Mouse (Mus musculus): ENCODE results near the gene Dgcr2.

The Dgcr2 gene

DNA sequence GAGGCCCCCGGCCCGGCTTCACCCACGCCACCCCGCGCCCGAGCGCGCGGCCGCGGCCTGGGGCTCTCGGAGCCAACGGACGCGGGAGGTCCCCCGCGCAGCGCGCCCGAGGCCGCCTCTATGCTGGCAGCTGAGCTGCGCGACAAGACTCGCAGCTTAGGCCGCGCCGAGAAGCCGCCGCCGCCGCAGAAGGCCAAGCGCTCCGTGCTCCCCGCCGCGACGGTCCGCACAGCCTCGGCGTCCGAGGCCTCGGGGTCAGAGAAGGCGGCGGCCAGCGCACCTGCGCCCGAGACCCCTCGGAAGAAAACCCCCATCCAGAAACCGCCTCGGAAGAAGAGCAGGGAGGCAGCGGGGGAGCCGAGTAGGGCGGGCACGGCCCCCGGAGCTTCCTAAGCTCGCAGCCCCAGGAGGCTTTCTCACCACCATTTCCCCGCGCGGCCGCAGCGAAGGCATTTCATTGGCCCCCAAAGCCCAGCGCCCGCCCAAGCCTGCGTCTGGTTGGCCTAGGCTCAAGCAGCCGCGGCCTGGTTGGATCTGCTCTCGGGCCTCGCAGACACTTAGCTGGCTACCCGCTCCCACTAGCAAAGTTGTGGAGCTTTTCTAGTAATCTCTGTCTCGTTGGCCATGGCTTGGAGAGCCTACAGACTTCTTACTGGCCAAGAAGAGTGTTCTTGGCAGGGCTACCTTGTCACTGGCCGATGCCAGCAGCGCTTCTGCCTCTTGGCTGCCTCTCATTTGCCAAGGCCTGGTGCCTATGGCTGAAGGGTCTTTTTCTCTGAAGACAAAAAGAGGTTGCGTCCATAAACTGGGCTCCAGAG lies 91.0 kb downstream of the Dgcr2 start:
- peak; percentile 53 for DNase-seq (ENCODE audit: low spot score)

DNA sequence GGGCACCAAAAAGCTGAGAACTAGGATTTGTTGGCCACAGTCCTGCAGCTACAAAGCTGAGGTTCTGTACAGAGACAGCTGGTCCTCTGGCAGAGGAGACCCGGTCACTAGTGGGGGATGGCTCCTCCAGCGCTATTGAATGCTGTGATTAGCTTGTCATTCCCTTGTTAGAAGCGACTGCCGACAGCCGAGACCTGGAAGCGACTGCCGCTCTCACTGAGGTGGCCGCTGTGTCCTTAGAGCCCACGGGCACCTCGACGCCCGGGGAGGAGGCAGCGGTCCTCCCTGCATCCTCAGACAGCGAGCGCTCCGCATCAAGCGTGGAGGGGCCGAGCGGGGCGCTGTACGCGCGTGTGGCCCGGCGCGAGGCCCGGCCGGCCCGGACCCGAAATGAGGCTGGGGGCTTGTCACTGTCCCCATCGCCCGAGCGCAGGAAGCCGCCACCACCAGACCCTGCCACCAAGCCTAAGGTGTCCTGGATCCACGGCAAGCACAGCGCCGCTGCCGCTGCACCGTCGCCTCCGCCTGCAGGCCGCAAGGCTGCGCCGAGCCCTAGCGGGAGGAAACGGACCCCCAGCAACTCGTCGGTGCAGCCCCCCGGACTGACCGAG lies 91.7 kb downstream of the Dgcr2 start:
- DNase-seq (ENCODE audit: low spot score), result no peak

DNA sequence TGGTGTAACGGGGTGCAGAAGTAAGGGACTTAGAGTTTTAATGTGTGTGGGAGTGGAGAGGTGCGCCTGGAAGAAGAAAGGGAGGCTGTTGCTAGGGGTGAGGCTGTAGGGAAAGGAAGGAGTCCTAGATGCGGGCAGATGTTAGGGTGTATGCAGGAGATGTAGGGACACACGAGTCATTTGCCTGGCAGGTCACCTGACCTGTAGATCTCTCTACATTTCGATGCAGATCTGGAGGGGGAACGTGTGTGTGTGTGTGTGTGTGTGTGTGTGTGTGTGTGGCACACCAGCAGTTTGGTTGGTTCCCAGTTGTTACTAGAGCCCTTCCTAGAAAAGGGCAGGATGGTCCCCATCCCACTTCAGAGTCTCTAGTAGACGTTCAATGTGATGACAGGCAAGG lies 93.4 kb downstream of the Dgcr2 start:
- no peak for DNase-seq (ENCODE audit: low spot score)

DNA sequence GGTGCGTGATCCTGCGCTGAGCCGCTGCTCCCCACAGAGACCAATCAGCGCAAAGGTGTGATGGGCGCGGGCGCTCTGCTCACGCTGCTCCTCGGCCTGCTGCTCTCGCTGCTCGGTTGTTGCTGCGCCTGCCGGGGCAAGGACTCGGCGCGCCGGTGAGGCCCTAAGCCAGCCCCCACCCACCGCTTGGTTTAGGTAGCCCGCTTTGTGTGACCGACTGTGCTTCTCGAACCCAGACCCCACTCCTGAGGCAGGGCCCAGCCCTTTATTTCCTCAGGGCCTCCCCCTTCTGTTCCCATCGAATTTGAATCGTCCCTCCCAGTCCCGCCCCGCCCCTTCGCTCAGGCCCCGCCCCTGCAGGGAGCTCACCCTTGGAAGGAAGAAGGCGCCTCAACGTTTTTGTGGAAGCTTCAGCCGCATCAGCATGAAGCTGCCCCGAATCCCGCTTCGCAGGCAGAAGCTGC lies 93.9 kb downstream of the Dgcr2 start:
- no peak for DNase-seq (ENCODE audit: low spot score)

DNA sequence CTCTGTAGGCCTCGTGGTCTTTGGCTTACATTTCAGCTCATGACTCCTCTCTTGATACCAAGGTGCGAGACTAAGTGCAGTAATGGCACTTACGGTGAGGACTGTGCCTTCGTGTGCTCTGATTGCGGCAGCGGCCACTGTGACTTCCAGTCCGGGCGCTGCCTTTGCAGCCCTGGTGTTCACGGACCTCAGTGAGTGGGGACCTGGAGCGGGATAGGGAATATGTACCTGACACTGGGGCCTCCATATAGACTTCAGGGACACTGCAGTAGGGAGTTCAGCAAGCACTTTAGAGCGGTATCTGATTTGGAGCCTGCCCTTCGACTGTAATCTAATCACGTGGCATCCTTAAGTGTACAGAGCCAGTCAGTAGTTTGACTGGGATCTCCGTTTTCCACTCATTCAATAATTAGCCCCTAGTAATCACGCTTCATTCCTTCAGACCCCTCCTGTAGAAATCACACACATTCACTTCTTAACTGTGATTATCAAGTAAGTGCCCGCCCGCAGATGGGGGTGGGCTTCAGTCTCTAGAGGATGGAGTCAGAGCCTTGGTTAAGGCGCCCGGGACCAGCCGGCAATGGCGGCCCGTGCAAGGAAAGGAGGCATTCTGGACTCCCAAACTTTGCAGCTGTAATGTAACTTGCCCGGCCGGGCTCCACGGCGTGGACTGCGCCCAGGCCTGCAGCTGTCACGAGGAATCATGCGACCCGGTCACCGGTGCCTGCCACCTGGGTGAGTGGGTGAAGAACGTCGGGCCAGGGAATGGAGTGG lies 94.5 kb downstream of the Dgcr2 start:
- no peak for DNase-seq (ENCODE audit: low spot score)

DNA sequence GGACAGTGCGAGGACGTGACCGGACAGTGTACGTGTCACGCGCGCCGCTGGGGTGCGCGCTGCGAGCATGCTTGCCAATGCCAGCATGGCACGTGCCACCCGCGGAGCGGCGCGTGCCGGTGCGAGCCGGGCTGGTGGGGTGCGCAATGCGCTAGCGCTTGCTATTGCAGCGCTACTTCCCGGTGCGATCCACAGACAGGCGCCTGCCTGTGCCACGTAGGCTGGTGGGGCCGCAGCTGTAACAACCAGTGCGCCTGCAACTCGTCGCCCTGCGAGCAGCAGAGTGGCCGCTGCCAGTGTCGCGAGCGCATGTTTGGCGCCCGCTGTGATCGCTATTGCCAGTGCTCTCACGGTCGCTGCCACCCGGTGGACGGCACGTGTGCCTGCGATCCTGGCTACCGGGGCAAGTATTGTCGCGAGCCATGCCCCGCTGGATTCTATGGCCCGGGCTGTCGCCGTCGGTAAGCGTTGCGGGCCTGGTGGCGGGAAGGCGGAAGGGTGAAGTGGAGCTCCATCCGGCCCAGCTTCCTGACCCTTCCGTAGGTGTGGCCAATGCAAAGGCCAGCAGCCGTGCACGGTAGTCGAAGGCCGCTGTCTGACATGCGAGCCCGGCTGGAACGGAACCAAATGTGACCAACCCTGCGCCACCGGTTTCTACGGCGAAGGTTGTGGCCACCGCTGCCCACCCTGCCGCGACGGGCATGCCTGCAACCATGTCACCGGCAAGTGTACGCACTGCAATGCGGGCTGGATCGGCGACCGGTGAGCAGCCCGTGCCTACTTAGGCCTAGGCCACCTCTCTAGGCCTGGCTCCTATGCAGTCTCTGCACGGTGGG lies 95.3 kb downstream of the Dgcr2 start:
- no peak for DNase-seq (ENCODE audit: low spot score)

DNA sequence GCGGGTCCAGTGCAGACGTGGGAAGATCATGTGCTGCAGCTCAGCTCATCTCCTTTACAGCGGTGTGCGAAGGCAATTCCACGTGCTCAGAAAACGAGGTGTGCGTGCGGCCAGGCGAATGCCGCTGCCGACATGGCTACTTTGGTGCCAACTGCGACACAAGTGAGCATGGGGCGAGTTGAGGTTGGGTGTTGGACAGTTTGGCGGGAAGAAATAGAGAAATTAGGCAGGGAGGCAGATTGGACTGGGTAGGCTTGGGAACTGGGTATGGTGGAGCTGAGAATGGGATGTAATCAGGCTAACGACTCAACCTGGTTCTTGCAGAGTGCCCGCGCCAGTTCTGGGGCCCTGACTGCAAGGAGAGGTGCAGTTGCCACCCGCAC lies 95.9 kb downstream of the Dgcr2 start:
- no peak for DNase-seq (ENCODE audit: low spot score)

DNA sequence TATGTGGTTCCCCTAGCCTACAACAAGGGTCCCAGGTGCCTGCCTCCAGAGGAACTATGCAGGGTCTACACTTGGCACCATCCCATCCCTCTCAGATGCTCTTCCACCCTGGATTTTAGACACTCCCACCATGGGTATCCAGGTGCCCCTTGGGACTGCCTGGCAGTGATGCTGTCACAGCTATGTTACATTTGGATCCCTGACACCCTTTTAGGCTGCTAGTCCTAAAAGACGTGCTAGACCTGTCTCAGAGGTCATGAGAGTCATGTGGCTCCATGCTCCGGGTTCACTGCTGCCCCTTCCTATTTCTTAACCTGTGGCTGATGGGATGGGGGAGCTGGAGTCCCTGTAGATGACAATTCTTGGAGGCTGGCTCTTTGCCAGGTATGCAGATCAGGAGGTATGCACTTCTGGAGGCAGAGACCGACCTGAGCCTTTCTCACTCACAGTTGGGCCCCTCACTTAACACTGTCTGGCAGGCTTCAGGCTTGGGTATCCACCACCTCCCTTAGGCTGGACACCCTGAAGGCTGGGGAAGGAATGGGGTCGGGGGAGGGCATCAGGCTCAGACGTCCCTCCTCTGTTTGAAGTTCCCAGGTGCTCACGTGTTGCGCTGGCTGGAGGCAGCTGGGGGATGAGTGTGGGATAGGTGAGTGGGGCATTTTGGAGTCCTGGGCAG lies 96.4 kb downstream of the Dgcr2 start:
- DNase-seq (ENCODE audit: low spot score), result no peak

DNA sequence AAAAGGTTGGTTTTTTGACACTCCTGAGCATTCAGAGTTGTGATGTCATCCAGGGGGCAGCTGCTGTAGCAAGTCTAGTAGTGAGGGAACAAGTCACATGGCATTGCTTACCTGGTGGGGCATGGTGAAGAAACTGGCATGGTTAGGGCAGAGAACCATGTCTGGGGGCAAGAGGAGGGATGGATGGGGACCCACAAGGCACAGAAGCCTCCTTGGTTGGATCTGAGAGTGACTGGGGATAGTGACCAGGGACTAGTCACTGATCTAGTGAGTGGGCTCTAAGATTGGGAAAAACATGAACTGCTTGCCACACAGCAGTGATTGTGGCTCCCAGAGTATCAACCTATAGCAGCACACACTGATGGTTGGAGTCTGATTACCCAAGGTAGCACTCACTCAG lies 98.8 kb downstream of the Dgcr2 start:
- no peak for DNase-seq (ENCODE audit: low spot score)

DNA sequence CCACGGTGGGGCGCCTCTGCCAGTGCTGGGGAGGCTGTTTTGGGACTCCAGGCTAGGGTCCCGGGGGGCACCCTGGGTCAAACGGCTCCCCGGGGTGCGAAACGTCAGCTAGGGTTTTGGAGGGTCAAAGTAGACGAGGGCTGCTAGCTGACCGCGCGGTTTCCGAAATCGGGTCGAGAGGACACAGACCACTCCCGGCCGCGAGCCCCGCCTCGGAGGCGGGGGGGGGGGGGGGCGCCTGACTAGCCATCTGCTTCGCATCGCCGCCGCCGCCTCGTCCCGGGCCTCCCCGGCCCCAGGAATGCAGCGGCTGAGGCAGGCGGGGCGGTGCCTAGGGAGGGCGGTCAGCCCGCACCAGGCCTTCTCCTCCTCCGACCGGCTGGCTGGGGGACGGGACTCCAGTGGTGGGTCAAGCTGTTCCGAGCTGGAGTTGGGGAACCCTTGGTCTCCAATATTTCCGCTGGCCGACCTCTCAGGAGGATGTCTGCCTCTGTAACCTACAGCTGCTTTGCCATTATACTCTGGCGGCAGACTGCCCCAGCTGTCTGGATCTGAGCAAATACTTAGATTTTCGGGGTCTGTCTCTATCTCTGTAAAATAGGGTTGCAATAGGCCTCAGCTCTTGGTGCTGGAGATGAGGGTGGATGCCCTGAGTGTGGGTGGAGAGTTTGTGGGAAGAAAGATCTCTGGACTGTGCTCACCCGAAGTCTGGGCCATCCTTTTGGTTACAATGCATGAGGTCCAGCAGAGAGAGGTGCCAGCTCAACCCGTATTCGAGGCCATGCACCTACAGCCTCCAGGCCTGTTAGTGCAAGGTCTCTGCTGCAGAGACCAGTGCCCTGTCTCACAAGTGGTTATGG lies 99.8 kb downstream of the Dgcr2 start:
- DNase-seq (ENCODE audit: low spot score), result peak; percentile 54

DNA sequence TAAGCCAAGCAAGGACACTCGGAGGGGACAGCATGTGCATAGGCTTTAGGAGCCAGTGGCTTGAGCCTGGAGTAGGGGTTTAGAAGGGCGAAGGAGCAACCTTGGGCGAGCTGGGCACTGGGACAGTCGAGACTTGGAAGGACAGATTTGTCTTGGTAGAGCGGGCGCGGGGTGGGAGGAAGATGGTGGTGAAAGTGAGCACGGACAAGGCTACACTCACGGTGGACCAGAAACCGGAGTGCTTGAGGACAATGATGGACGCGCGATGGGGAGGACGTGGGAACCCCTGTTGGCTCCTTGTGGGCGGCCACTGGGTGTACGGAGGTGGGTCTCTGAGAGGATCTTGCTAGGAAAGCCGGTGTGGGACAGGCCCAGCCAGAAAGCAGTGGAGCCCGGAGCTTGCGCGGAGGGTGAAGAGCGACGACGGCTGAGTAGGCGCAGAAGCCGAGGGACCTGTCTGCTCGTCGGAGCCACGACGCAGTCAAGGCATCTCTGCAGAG lies 100.5 kb downstream of the Dgcr2 start:
- no peak for DNase-seq (ENCODE audit: low spot score)

DNA sequence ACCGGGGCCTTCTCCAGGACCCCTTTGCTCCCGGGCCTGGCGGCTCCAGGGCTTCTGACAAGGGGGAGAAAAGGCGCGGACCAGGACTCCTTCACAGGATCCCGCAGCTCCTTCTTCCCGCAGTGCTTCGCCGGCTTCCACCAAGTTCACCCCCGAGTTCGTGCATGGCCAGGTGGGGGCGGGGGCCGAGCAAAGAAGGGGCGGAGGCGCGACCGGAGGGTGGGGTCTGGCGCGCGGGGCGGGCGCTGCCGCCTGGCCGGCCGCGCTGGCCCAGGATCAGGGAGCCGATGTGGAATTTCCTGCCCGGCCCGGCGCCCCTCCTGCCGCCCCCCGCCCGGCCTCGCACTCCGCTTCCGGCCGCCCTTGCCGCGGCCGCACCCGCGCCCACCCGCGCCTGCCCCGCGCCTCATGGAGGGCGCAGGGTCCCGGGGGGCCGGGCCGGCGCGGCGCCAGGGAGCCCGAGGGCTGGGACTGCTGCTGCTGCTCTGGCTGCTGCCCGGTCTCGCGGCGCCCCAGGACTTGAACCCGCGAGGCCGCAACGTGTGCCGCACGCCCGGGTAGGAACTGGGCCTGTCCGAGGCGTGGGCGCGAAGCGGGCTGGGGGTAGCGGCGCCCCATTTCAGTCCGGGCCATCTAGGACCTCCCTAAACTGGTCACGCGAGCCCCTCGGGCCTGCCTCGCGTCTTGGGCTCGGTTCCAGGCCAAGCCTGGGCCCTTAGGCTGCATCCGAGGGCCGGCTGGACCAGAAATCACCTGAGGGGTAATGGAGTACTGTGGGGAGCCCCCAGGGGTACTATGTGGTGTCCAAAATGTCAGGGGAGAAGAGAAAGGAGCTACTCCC lies 101.2 kb downstream of the Dgcr2 start, which contains the start of gene Scarf2:
Scarf2 (plus strand) TSS at position 312 of the 841 bp plus-strand sequence.
- DNase-seq (ENCODE audit: low spot score), result peak; percentile 56

DNA sequence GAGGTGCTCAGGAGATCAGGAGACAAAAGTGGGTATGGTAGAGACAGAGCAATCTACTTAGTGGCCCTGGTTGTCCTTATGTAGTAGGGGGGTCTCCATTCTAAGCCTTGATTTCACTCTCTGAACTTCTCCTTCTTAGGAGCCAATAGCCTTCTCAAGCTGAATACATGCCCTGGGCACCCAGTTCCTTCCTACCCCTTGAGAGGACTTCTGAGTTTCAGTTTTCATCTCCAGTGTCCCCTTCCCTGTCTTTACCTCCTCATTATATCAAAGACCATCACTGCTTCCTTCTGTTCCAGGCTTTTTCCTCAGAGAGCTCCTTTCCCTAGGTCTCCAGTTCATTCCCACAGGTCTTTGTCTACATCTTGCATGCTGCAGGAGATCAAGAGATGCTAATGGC lies 101.8 kb downstream of the Dgcr2 start:
- DNase-seq (ENCODE audit: low spot score), result no peak

DNA sequence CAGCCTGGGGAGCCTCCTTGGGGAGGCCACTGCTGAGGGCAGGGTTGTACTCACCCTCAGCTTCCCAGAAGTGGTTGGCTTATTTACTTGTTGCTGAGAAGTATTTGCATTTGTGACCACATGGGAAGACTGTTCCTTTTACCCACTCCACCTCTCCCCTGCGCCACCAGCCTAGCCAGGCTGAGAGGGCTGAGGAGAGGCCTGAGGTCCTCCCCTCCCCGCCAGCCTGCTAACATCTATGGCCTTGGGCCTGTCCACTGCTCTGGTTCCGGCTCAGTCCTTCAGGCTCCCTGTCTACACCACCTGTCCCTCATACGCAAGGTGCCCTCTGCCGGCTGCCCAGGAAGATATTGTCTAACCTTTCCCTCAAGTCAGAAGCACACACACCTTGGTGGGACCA lies 102.7 kb downstream of the Dgcr2 start:
- DNase-seq (ENCODE audit: low spot score), result no peak

DNA sequence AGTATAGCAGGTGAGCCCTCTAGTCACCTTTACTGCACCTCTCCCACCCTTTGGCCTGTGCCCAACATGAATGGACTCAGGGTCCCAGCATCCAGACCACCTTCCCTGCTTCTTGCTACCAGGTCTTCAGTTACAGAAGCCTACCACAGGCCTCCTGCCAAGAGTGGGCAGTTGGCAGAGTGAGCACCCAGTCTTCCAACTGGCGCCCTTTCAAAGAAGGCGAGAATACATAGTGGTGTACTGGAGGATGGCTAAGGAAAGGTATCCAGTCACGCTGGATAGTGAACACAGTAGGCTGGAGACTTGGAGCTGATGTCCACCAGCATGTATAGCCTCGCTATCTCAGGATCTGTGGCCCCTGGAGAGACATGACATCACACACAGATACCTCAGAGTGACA lies 104.3 kb downstream of the Dgcr2 start:
- DNase-seq (ENCODE audit: low spot score), result no peak

DNA sequence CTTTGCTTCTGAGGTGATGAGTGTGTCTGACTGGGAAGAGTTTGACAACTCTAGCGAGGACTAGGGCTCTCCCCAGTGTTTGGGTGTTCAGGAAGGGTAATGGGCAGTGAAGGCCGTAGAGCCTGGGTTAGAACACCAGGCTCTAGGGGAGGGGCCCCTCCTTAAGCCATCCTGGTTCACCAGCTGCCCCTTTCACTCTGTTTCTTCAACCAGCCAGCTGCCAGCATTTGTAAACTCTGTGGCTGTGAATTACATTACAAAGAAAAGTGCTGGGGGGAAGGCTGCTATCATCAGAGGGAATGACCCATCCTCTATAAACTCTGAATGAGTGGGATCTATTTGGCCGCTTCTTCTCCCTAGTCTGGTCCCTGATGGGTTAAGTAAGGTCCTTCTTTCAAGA lies 105.6 kb downstream of the Dgcr2 start:
- no peak for DNase-seq (ENCODE audit: low spot score)

Measured in urinary bladder, postnatal 25 days (tissue).